Mouse (Mus musculus) left cerebral cortex, adult 11 months (tissue): ENCODE measurements around the gene Antxrl.

ENCODE experiments used
- DNase-seq: peaks from one replicate; pipeline ENCODE4 v3.0.0; 2022; ENCODE audit warnings: low spot score

Gene Antxrl

GRCm38 (mm10) chr14:34103855-34104254, 51.3 kb downstream of the Antxrl start:
- DNase-seq, result no peak

DNA sequence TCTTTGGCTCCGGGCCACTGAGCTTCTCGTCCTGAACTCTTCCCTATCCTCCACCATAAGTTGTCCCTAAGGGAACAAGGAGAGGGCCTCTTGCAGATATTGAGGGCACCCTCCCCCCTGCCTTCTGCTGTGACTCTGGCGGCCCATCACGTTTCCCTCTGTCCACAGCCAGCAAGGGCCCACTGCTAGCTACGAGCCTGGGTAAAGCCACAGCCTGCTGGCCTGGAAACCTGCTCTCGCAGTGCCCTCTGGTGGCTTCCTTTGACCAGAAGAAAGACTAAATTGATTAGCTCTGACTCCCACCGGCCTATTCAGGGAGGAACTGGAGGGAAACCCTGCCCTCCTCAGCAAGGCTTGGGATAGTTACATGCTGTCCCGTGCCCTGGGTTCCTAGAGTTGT, 52.4 kb downstream of the Antxrl start:
- DNase-seq, result peak; percentile 13

GRCm38 (mm10) chr14:34106389-34107062, 54.0 kb downstream of the Antxrl start:
- DNase-seq, result no peak

GRCm38 (mm10) chr14:34107594-34107993, 55.1 kb downstream of the Antxrl start:
- no peak for DNase-seq

GRCm38 (mm10) chr14:34114311-34114710, 61.8 kb downstream of the Antxrl start:
- DNase-seq, result no peak

GRCm38 (mm10) chr14:34119046-34119723, 66.7 kb downstream of the Antxrl start:
- DNase-seq, result no peak

- no peak for DNase-seq
Measured at GRCm38 (mm10) chr14:34120016-34120910, 67.8 kb downstream of the Antxrl start.

DNA sequence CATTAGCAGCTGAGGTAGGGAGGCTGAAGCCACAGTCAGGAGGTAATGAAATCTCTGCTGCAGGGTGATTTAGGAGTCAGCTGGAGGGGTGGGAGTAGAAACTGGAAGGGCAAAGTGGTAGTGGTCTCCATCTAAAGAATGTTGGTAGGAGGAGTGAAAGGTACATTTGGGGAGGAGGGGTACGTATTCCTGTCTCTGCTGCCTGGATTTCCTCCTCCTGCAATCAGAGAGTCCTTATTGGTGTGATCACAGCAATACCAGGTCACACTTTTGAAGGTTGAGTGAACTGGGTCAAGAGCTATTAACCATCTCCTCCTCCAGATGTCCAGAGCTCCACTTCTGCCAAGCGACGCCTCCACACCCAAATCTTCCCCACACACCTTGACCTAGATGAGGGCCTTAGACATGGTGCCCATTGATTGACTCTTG, 68.4 kb downstream of the Antxrl start:
- DNase-seq, result no peak

- no peak for DNase-seq
Measured at GRCm38 (mm10) chr14:34121691-34122090, 69.2 kb downstream of the Antxrl start.
